ENCODE assay signal across 8 mouse cellular contexts in the genomic region with DNA sequence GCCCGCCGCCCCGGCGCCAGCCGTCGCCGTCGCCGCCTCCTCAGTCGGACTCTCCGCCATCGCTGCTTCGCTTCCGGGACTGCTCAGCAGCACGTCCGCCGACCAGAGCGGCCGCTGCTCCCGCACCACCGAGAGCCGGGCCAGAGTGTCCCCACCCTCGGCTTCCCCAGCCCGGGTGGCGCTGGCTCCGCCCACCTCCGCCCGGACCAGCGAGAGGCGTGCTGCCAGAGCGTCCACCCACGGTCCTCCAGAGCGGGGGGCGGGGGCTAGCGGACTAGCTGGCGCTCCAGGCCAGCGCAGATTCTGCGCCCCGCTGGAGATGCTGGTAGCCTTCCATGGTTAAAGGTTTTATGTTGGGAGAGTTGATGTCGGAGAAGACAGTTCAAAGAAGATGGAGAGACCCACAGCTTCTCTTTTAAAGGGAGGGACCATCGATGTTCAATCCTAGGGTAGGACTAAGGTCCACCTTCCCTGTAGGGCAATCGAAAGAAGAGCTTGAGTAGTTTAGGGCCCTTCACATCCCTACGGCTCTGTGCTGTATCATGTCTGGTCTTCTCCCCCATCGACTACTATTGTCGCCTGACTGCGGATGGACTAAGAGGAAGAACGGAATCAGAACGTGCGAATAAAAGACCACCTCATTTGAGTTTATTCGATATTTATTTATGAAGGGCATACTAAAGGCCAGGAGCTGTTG. TPM values are rescaled to one million over a fixed set of nuclear protein-coding genes. Genes with fewer than 3 reads are reported as not detected.
DNase-seq lines count a peak whose midpoint lies in the region; ATAC-seq and TF ChIP-seq lines count a peak whose summit lies in the region.

A gene (minus strand): TSS at position 174 of the 697 bp plus-strand sequence.

- peak within 1 kb of the TSS; percentile 85 for H3K4me2 ChIP-seq in embryonic facial prominence, embryonic 13.5 days
- H3K4me2 ChIP-seq in limb, embryonic 13.5 days (replicated peaks), result peak within 1 kb of the TSS; percentile 83
- H3K4me2 ChIP-seq in midbrain, embryonic 16.5 days (ENCODE audit: low read length), result peak within 1 kb of the TSS; percentile 88

- H3K27ac ChIP-seq in embryonic facial prominence, embryonic 13.5 days, result peak within 1 kb of the TSS; percentile 81
- peak within 1 kb of the TSS; percentile 93 for H3K27ac ChIP-seq in heart, adult 2 months
- peak within 1 kb of the TSS; percentile 83 for H3K27ac ChIP-seq in limb, embryonic 13.5 days
- peak within 1 kb of the TSS; percentile 88 for H3K27ac ChIP-seq in midbrain, embryonic 16.5 days (ENCODE audit: low read length)

- peaks cover 24% of the 10 kb centered on the region for H3K4me1 ChIP-seq in embryonic facial prominence, embryonic 13.5 days
- H3K4me1 ChIP-seq in heart, adult 2 months (ENCODE audit: control insufficient read depth, insufficient read depth, low read length), result peaks cover 6% of the 10 kb centered on the region
- H3K4me1 ChIP-seq in limb, embryonic 13.5 days, result peaks cover 27% of the 10 kb centered on the region
- peaks cover 20% of the 10 kb centered on the region for H3K4me1 ChIP-seq in midbrain, embryonic 16.5 days (ENCODE audit: control insufficient read depth, insufficient read depth, low read length)

- peak; percentile 70; the same call in 1 of the 2 replicates for TF ChIP-seq EP300 in heart, adult 2 months (IDR thresholded peaks at IDR 0.05; ENCODE audit: insufficient read depth, low read depth, low read length)

- 6% methylated on average over 41 of the region's 50 CpGs for WGBS in embryonic facial prominence, embryonic 13.5 days
- WGBS in heart, adult 2 months, result 4% methylated on average over 50 of the region's 50 CpGs
- WGBS in limb, embryonic 13.5 days, result 3% methylated on average over 50 of the region's 50 CpGs
- 5% methylated on average over 39 of the region's 50 CpGs for WGBS in midbrain, embryonic 16.5 days

- TF ChIP-seq CTCF in heart, adult 2 months (IDR thresholded peaks at IDR 0.05), result peak; percentile 47

- intact Hi-C loops in heart, adult 2 months (cut with DNase I), result no loop called here

- H3K79me2 ChIP-seq in heart, adult 2 months (replicated peaks; ENCODE audit: control insufficient read depth, insufficient read depth, low read length), result peaks cover 9% of the 10 kb centered on the region

- H3K9me3 ChIP-seq in embryonic facial prominence, embryonic 13.5 days, result no peaks in the 10 kb centered on the region
- H3K9me3 ChIP-seq in limb, embryonic 13.5 days, result no peaks in the 10 kb centered on the region
- no peaks in the 10 kb centered on the region for H3K9me3 ChIP-seq in midbrain, embryonic 16.5 days (replicated peaks; ENCODE audit: control insufficient read depth, low read length, poor library complexity, severe bottlenecking)

- no peaks in the 10 kb centered on the region for H3K27me3 ChIP-seq in embryonic facial prominence, embryonic 13.5 days
- H3K27me3 ChIP-seq in heart, adult 2 months (ENCODE audit: control insufficient read depth, insufficient read depth, low read length), result no peaks in the 10 kb centered on the region
- H3K27me3 ChIP-seq in limb, embryonic 13.5 days, result no peaks in the 10 kb centered on the region
- H3K27me3 ChIP-seq in midbrain, embryonic 16.5 days (ENCODE audit: control insufficient read depth, insufficient read depth, low read depth, low read length), result no peaks in the 10 kb centered on the region

- H3K4me3 ChIP-seq in embryonic facial prominence, embryonic 13.5 days, result peak within 1 kb of the TSS; percentile 94
- H3K4me3 ChIP-seq in heart, adult 2 months, result peak within 1 kb of the TSS; percentile 91
- peak within 1 kb of the TSS; percentile 93 for H3K4me3 ChIP-seq in limb, embryonic 13.5 days
- H3K4me3 ChIP-seq in midbrain, embryonic 16.5 days (ENCODE audit: low read depth, low read length), result peak within 1 kb of the TSS; percentile 86

- peak within 1 kb of the TSS; percentile 96 for H3K9ac ChIP-seq in embryonic facial prominence, embryonic 13.5 days
- peak within 1 kb of the TSS; percentile 94 for H3K9ac ChIP-seq in heart, adult 2 months (ENCODE audit: low read depth, low read length)
- H3K9ac ChIP-seq in limb, embryonic 13.5 days, result peak within 1 kb of the TSS; percentile 96
- H3K9ac ChIP-seq in midbrain, embryonic 16.5 days (ENCODE audit: low read depth, low read length), result peak within 1 kb of the TSS; percentile 86

- peak; percentile 94 for DNase-seq in 3134 (ENCODE audit: extremely low read depth, insufficient read length, low spot score)
- DNase-seq in adrenal gland, postnatal 36 days, result peak; percentile 99 to 100
- DNase-seq in heart, adult 2 months, result peak; percentile 99
- DNase-seq in kidney, adult 8-10 months, result peak; percentile 96 to 97
- peak; percentile 98 for DNase-seq in spleen, postnatal 10 days (ENCODE audit: low spot score in 2 of 2)

- H3K36me3 ChIP-seq in embryonic facial prominence, embryonic 13.5 days, result peaks cover 20% of the 10 kb centered on the region
- peaks cover 19% of the 10 kb centered on the region for H3K36me3 ChIP-seq in heart, adult 2 months (ENCODE audit: control insufficient read depth, insufficient read depth, low read length)
- H3K36me3 ChIP-seq in limb, embryonic 13.5 days, result peaks cover 21% of the 10 kb centered on the region
- peaks cover 5% of the 10 kb centered on the region; the same call in 1 of the 2 replicates for H3K36me3 ChIP-seq in midbrain, embryonic 16.5 days (ENCODE audit: control insufficient read depth, insufficient read depth, low read length)

- peak; percentile 98 for ATAC-seq in embryonic facial prominence, embryonic 13.5 days (ENCODE audit: insufficient number of reproducible peaks, insufficient read depth, low FRiP score, low TSS enrichment, low read depth)
- ATAC-seq in limb, embryonic 13.5 days (ENCODE audit: low FRiP score, low read depth), result peak; percentile 97
- peak; percentile 99 for ATAC-seq in midbrain, embryonic 16.5 days

- peak; percentile 88 for TF ChIP-seq POLR2A in heart, adult 2 months (IDR thresholded peaks at IDR 0.05; ENCODE audit: insufficient read depth, low read depth, low read length)

RNA-seq across cellular contexts. Expression of the gene that starts here (rescaled TPM):
- total RNA-seq in adrenal gland, postnatal 36 days (2021), result 10 to 100 TPM; 53.4 to 56.4 TPM
- polyA plus RNA-seq in embryonic facial prominence, embryonic 13.5 days (2015; fragmentation: Nextera tagmentation; extraction: Ambion mirVana), result 39.8 and 43.2 TPM in 2 replicates
- 10 to 100 TPM; 29.5 to 29.7 TPM for total RNA-seq in heart, adult 2 months (2021)
- polyA plus RNA-seq in heart, adult 2 months (2012; rRNA removed), result 22.9 and 41.1 TPM in 2 replicates
- polyA plus RNA-seq in limb, embryonic 13.5 days (2015; fragmentation: Nextera tagmentation; extraction: Ambion mirVana), result 39.2 and 41.4 TPM in 2 replicates
- 37.4 and 40.8 TPM in 2 replicates for polyA plus RNA-seq in midbrain, embryonic 16.5 days (2015; fragmentation: Nextera tagmentation; extraction: Ambion mirVana)

Comparison
In these comparisons a context has a peak if more than half of its experiments do, and no peak if none do; other contexts are left out.
1. Peak in every context shown above with its lines: DNase-seq, ATAC-seq, H3K4me3 ChIP-seq and H3K27ac ChIP-seq.